Mouse (Mus musculus): ENCODE results near the gene Cmip.

DNA sequence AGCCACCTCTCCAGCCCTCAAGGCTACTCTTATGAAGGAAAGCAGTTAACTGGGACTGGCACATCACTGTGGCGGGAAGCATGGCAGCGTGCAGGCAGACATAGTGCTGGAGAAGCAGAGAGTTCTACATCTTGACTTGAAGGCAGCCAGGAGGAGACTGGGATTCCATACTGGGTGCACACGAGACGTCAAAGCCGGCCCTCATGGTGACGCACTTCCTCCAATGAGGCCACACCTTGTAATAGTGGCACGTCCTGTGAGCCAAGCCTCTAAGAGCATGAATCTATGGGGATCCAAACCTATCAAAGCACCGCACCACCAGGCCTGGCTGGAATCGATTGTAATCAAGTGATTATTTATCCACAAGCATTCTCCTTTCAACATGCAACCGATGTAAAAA lies 210.6 kb downstream of the Cmip start:
- no peak for TF ChIP-seq CTCF (IDR thresholded peaks at IDR 0.05; ENCODE audit: low read depth)
- no peak for TF ChIP-seq EP300 (IDR thresholded peaks at IDR 0.05; ENCODE audit: low read depth)

Data from liver, postnatal 0 days (tissue).